Mouse (Mus musculus): ENCODE results near the gene Vmn1r229.

Gene Vmn1r229

GRCm38 (mm10) chr17:20811255-20811654, at the start of gene Vmn1r229:
Vmn1r229 (plus strand) TSS chr17:20811555.
- in situ Hi-C loops (cut with MboI, MseI): no loop called here

GRCm38 (mm10) chr17:20786057-20786456, 25.3 kb upstream of the Vmn1r229 start, which contains the start of gene Vmn1r228:
Vmn1r228 (minus strand) TSS chr17:20786157.
- in situ Hi-C loops (cut with MboI, MseI): no loop called here

GRCm38 (mm10) chr17:20840144-20840543, 28.8 kb downstream of the Vmn1r229 start, which contains the start of gene Vmn1r230:
Vmn1r230 (plus strand) TSS chr17:20840444.
- in situ Hi-C loops (cut with MboI, MseI): no loop called here
